Mouse (Mus musculus): ENCODE results near the gene Nme1. TPM values are rescaled to one million over a fixed set of nuclear protein-coding genes. Genes with fewer than 3 reads are reported as not detected.
"Not testable (repeated sequence)": the region's sequence is repeated elsewhere in the genome, so short reads cannot be mapped to it uniquely, and the experiment has no call there.

The Nme1 gene
- polyA plus RNA-seq, 1 experiment = 65.0 TPM

- DNase-seq (ENCODE audit: low spot score) = no peak
Measured at GRCm38 (mm10) chr11:93965391-93965790, 2.9 kb downstream of the Nme1 start.

GRCm38 (mm10) chr11:93963013-93963412 is 5.3 kb downstream of the Nme1 start:
- DNase-seq (ENCODE audit: low spot score) = no peak

- no peak for DNase-seq (ENCODE audit: low spot score)
Measured at GRCm38 (mm10) chr11:93961482-93961881, 6.8 kb downstream of the Nme1 start.

- DNase-seq (ENCODE audit: low spot score) = no peak
Measured at GRCm38 (mm10) chr11:93957746-93958145, 10.6 kb downstream of the Nme1 start.

GRCm38 (mm10) chr11:93957031-93957555 is 11.2 kb downstream of the Nme1 start:
- no peak for DNase-seq (ENCODE audit: low spot score)

GRCm38 (mm10) chr11:93956159-93956558 is 12.2 kb downstream of the Nme1 start, which contains the start of gene Nme2:
Gene Nme2 (minus strand): TSS chr11:93956259.
- no peak for DNase-seq (ENCODE audit: low spot score)

- peak; percentile 86 for DNase-seq (ENCODE audit: low spot score)
Measured at GRCm38 (mm10) chr11:93955256-93956150, 12.8 kb downstream of the Nme1 start.

- no peak for DNase-seq (ENCODE audit: low spot score)
Measured at GRCm38 (mm10) chr11:93954738-93955255, 13.5 kb downstream of the Nme1 start.

GRCm38 (mm10) chr11:93952376-93952775 is 15.9 kb downstream of the Nme1 start:
- no peak for DNase-seq (ENCODE audit: low spot score)

- no peak for DNase-seq (ENCODE audit: low spot score)
Measured at GRCm38 (mm10) chr11:93950045-93950444, 18.3 kb downstream of the Nme1 start.

- no peak for DNase-seq (ENCODE audit: low spot score)
Measured at GRCm38 (mm10) chr11:93948887-93949567, 19.3 kb downstream of the Nme1 start.

- no peak for DNase-seq (ENCODE audit: low spot score)
Measured at GRCm38 (mm10) chr11:93944986-93945385, 23.3 kb downstream of the Nme1 start.

GRCm38 (mm10) chr11:93940906-93941305 is 27.4 kb downstream of the Nme1 start:
- DNase-seq (ENCODE audit: low spot score) = no peak

- DNase-seq (ENCODE audit: low spot score) = no peak
Measured at GRCm38 (mm10) chr11:93929106-93929505, 39.2 kb downstream of the Nme1 start.

GRCm38 (mm10) chr11:93915019-93915418 is 53.3 kb downstream of the Nme1 start:
- DNase-seq (ENCODE audit: low spot score) = not testable (repeated sequence)

GRCm38 (mm10) chr11:93911603-93912002 is 56.7 kb downstream of the Nme1 start:
- DNase-seq (ENCODE audit: low spot score) = no peak

- no peak for DNase-seq (ENCODE audit: low spot score)
Measured at GRCm38 (mm10) chr11:93908829-93909228, 59.5 kb downstream of the Nme1 start.

- DNase-seq (ENCODE audit: low spot score) = no peak
Measured at GRCm38 (mm10) chr11:93907839-93908238, 60.5 kb downstream of the Nme1 start.
